ENCODE assay signal across 17 mouse cellular contexts in genomic region chr14:26379071-26379470, GRCm38 (mm10).
DNase-seq lines count a peak whose midpoint lies in the region; ATAC-seq lines count a peak whose summit lies in the region.
"Had no signal": no experiment of that assay in that cellular context is flagged by ENCODE, and none has a peak within 500 bp of the region (broad histone marks: within the 10 kb centered on the region; RNA-seq: fewer than 3 reads in every experiment).

No protein-coding gene starts in this region.

- H3K9ac ChIP-seq in hindbrain, embryonic 12.5 days = no peak overlapping the region
- H3K9ac ChIP-seq: liver, embryonic 15.5 days had no signal

- no peaks in the 10 kb centered on the region for H3K36me3 ChIP-seq in hindbrain, embryonic 10.5 days
- H3K36me3 ChIP-seq in hindbrain, embryonic 12.5 days = no peaks in the 10 kb centered on the region
- H3K36me3 ChIP-seq: liver, embryonic 15.5 days had no signal

- no peaks in the 10 kb centered on the region; the same call in 1 of the 2 replicates for H3K4me1 ChIP-seq in hindbrain, embryonic 10.5 days (replicated peaks)
- no peaks in the 10 kb centered on the region for H3K4me1 ChIP-seq in hindbrain, embryonic 12.5 days
- H3K4me1 ChIP-seq: liver, embryonic 15.5 days had no signal

- 52% methylated on average over 3 of the region's 3 CpGs for WGBS in hindbrain, embryonic 10.5 days
- 38% methylated on average over 3 of the region's 3 CpGs for WGBS in hindbrain, embryonic 12.5 days

- H3K27me3 ChIP-seq in hindbrain, embryonic 10.5 days (ENCODE audit: insufficient read depth, poor library complexity, severe bottlenecking) = no peaks in the 10 kb centered on the region
- no peaks in the 10 kb centered on the region for H3K27me3 ChIP-seq in hindbrain, embryonic 12.5 days
- H3K27me3 ChIP-seq: liver, embryonic 15.5 days had no signal

- no peak overlapping the region for H3K27ac ChIP-seq in hindbrain, embryonic 10.5 days
- no peak overlapping the region for H3K27ac ChIP-seq in hindbrain, embryonic 12.5 days
- H3K27ac ChIP-seq: gastrocnemius, adult 2 months; liver, embryonic 15.5 days had no signal

- DNase-seq in hindbrain, embryonic 10.5 days (ENCODE audit: low spot score) = peak; percentile 32
- DNase-seq in Muller cell, postnatal 12 days (ENCODE audit: inconsistent ontology term) = peak; percentile 77
- DNase-seq in embryo, embryonic 11.5 days (ENCODE audit: low read depth, low spot score) = peak; percentile 11
- peak; percentile 12 for DNase-seq in retina, embryonic 14.5 days (ENCODE audit: low spot score)
- DNase-seq in right cerebral cortex, adult 18-20 months = no peak
- no peak for DNase-seq in frontal cortex, adult 2 months (ENCODE audit: extremely low spot score in 1 of 2, low spot score in 1 of 2)
- no peak for DNase-seq in layer of hippocampus, postnatal 36 days
- DNase-seq: adrenal gland, postnatal 25 days; gastrocnemius, adult 2 months; heart, postnatal 36 days; kidney, postnatal 14 days; lung, postnatal 4 days had no signal

- no peak for ATAC-seq in hindbrain, embryonic 12.5 days (ENCODE audit: low FRiP score)
- ATAC-seq: intestine, postnatal 0 days; midbrain, embryonic 16.5 days; Patski had no signal

- H3K9me3 ChIP-seq in hindbrain, embryonic 10.5 days = no peaks in the 10 kb centered on the region
- no peaks in the 10 kb centered on the region for H3K9me3 ChIP-seq in hindbrain, embryonic 12.5 days (replicated peaks)
- H3K9me3 ChIP-seq: liver, embryonic 15.5 days had no signal

- H3K4me2 ChIP-seq in hindbrain, embryonic 12.5 days (replicated peaks) = no peak overlapping the region
- H3K4me2 ChIP-seq: liver, embryonic 15.5 days had no signal

- no peak overlapping the region for H3K4me3 ChIP-seq in hindbrain, embryonic 10.5 days
- no peak overlapping the region for H3K4me3 ChIP-seq in hindbrain, embryonic 12.5 days
- H3K4me3 ChIP-seq: gastrocnemius, adult 2 months; liver, embryonic 15.5 days had no signal

Comparison
In these comparisons a context has a peak if more than half of its experiments do, and no peak if none do; other contexts are left out.
1. DNase-seq: peak in hindbrain, embryonic 10.5 days (single experiment), Muller cell, postnatal 12 days (single experiment), embryo, embryonic 11.5 days (single experiment) and retina, embryonic 14.5 days (single experiment); none in right cerebral cortex, adult 18-20 months (single experiment), frontal cortex, adult 2 months (0 of 2) and layer of hippocampus, postnatal 36 days (0 of 2).